Mouse (Mus musculus) spleen, adult 2 months (tissue): ENCODE measurements around the gene Rbp1. TPM values are rescaled to one million over a fixed set of nuclear protein-coding genes. Genes with fewer than 3 reads are reported as not detected.

Experiments used
- DNase-seq, 2 experiments: peaks; one replicate each; pipeline versions ENCODE4 v3.0.0 to v3.0.0-alpha.2; 2012 to 2021; ENCODE audit warnings: low spot score in 2 of 2, low read depth in 1 of 2
- H3K27ac ChIP-seq: fragments of 200-500 bp; 2 replicates; pipeline ENCODE4 v1.5.1; 2012; ENCODE audit warnings: low read length, inconsistent platforms; ENCODE audit not compliant: insufficient read depth
- H3K27me3 ChIP-seq: fragments of 200-500 bp; 2 replicates; pipeline ENCODE4 v1.6.1; 2012; ENCODE audit warnings: mild to moderate bottlenecking, moderate library complexity, low read length, inconsistent platforms; ENCODE audit not compliant: control insufficient read depth, insufficient read depth
- H3K36me3 ChIP-seq: fragments of 200-500 bp; 2 replicates; pipeline ENCODE4 v1.6.1; 2012; ENCODE audit warnings: mild to moderate bottlenecking, low read length, inconsistent platforms; ENCODE audit not compliant: control insufficient read depth, insufficient read depth
- H3K4me1 ChIP-seq: fragments of 200-500 bp; 2 replicates; pipeline ENCODE4 v1.6.1; 2011; ENCODE audit warnings: inconsistent platforms; ENCODE audit not compliant: control insufficient read depth, insufficient read depth, insufficient read length
- H3K4me3 ChIP-seq: fragments of 200-500 bp; 2 replicates; pipeline ENCODE4 v1.5.1; 2011; ENCODE audit warnings: mild to moderate bottlenecking, inconsistent platforms; ENCODE audit not compliant: insufficient read depth, insufficient read length; ENCODE audit errors: extremely low read depth
- CTCF ChIP-seq: fragments of 200-500 bp; IDR thresholded peaks from 2 replicates; pipeline ENCODE4 v1.5.1; 2011; ENCODE audit warnings: mild to moderate bottlenecking, inconsistent platforms; ENCODE audit not compliant: insufficient read depth, insufficient read length, insufficient replicate concordance; ENCODE audit errors: extremely low read depth
- POLR2A ChIP-seq: fragments of 200-500 bp; IDR thresholded peaks from 2 replicates; pipeline ENCODE4 v1.6.1; 2011; ENCODE audit warnings: low read depth, low read length, inconsistent platforms
- WGBS: fragments of 180-500 bp; shearing (Covaris S2); methylation state at CpG from one replicate; pipeline ENCODE4 v1.1.7; 2018; 5-methylcytosine and 5-hydroxymethylcytosine counted together
- polyA plus RNA-seq: library from polyadenylated mRNA; depleted of rRNA; stranded (reverse); fragments of >200 nt; gene quantifications from 2 replicates; pipeline ENCODE4 v1.2.3, GENCODE M21; 2012

The Rbp1 gene
- polyA plus RNA-seq, 1 experiment, result 0.72 TPM

DNA sequence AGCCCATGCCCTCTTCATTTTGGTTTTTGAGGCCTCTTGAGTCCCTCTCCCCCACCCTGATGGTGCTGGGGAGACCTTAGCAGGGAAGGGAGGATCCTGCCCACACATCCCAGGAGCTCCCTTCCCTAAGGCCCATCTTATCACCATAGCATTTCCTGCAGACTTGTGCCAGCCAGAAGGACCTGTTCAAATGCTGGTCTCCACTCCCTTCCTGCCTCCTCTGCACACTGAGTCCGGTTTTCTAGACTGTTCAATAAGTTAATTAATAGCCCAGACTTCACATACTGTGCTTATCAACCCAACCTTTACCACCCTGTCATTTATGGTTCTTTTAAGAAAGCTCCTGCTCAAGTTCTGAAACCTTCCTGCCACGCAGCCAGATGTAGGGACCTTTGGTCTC, 43.9 kb downstream of the Rbp1 start:
- Histone ChIP-seq H3K27me3 (no peaks in the 10 kb centered on the region), H3K27ac (no peak overlapping the region), H3K4me3 (no peak overlapping the region), H3K4me1 (no peaks in the 10 kb centered on the region), H3K36me3 (no peaks in the 10 kb centered on the region)
- 72% methylated on average over 2 of the region's 2 CpGs for WGBS
- TF ChIP-seq CTCF (no peak), POLR2A (no peak)
- no peak for DNase-seq

DNA sequence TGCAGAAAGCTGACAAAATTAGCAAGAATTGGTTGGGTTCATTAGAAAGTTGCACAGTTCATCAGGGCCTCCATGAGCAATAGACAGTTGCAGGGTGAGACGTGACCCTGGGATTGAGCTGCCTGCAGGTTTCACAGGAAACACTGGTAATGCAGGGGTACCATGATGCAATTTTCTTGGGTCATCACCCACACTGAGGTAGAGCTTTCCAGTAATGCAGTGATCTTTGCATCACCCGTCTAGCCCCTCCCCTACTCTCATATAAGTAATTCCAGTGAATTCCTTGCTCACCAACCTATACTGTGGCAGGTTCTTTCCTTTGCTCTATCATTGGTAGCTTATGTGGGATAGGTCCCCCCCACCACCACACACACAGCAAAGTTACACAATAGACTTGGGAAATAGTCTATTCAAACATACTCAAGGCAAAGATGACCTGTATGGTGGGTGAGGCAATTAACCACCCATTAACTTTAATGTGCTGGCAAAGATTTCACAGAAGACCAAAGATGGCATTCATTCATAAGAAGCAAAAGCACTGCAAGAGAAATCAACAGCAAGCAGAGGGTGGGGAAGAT, 57.5 kb downstream of the Rbp1 start:
- Histone ChIP-seq H3K4me3 (no peak overlapping the region), H3K4me1 (no peaks in the 10 kb centered on the region), H3K36me3 (no peaks in the 10 kb centered on the region), H3K27me3 (no peaks in the 10 kb centered on the region), H3K27ac (no peak overlapping the region)
- no peak for DNase-seq
- TF ChIP-seq CTCF (no peak), POLR2A (no peak)
- WGBS, result 87% methylated on average over 2 of the region's 2 CpGs

DNA sequence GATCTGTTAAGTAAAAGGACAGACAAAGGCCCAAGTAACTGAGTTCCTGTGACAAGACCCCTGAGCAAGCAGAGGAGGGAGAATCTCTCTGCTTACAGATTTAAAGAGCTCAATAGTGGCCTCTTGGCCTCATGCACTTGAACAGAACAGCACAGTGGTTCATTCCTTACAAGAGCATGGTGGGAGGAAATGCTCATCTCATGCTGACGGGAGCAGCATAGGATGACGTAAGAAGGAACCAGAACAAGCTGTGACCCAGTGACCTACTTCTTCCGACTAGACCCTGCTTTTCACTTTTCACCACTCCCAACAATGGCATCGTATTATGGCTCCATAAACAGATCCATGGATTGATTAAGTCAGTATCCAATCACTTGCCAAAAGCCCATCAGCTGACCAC, 59.5 kb downstream of the Rbp1 start:
- Histone ChIP-seq H3K4me1 (no peaks in the 10 kb centered on the region), H3K27me3 (no peaks in the 10 kb centered on the region), H3K4me3 (no peak overlapping the region), H3K36me3 (no peaks in the 10 kb centered on the region), H3K27ac (no peak overlapping the region)
- no peak for DNase-seq
- no peak for TF ChIP-seq CTCF
- TF ChIP-seq POLR2A, result no peak
- WGBS, result 73% methylated on average over 4 of the region's 4 CpGs

DNA sequence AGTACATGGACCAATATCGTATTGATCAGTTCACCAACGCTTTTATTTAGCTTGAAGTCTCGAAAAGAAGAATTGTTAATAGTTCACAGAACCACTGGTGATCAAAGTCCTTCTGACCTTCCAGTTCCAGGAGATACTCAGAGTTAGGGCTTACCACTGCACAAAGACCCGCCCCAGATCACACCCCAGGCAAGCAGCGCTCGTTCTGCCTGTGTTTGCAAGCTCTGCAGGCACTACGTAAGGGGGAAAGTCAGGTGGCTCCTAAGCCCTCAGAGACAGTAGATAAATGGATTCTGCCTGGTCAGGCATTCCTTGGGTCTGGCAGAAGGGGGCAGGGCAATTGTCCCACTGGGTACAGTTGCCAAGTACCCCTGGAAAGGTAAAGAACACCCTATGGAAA, 62.3 kb downstream of the Rbp1 start:
- DNase-seq, result no peak
- TF ChIP-seq CTCF, result no peak
- no peak for TF ChIP-seq POLR2A
- H3K27ac ChIP-seq, result no peak overlapping the region
- H3K36me3 ChIP-seq, result no peaks in the 10 kb centered on the region
- H3K4me3 ChIP-seq, result no peak overlapping the region
- 90% methylated on average over 7 of the region's 7 CpGs for WGBS
- H3K27me3 ChIP-seq, result no peaks in the 10 kb centered on the region
- no peaks in the 10 kb centered on the region for H3K4me1 ChIP-seq

GRCm38 (mm10) chr9:98485815-98486214, 63.1 kb downstream of the Rbp1 start, which contains the start of gene Rbp2:
Rbp2 (plus strand) TSS chr9:98486115.
- Histone ChIP-seq H3K4me3 (no peak within 1 kb of the TSS), H3K27ac (no peak within 1 kb of the TSS), H3K27me3 (no peaks in the 10 kb centered on the region), H3K4me1 (no peaks in the 10 kb centered on the region), H3K36me3 (no peaks in the 10 kb centered on the region)
- 83% methylated on average over 3 of the region's 3 CpGs for WGBS
- DNase-seq, result no peak
- TF ChIP-seq POLR2A (no peak), CTCF (no peak)

DNA sequence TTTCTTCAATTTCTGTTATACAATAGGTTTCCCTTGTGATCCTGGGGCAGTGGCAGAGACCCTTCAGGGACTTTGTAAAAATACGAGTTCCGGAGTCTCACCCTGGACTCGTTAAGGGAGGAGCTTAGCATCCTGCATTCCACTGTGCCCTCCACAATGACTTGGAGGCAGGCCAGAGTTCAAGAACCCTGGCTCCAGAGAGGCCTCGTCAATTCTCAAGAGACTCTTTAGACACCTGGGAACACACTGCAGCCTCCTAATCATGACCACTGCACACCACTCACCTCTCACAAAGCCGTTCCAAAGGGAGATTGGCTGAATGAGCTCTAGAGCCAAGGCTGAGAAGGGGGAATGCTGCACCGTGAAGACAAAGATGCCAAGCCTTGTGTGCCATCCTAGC, 64.5 kb downstream of the Rbp1 start:
- DNase-seq, result no peak

GRCm38 (mm10) chr9:98489532-98489931, 66.8 kb downstream of the Rbp1 start:
- H3K27ac ChIP-seq, result no peak overlapping the region
- TF ChIP-seq CTCF, result no peak
- no peak for TF ChIP-seq POLR2A
- no peak overlapping the region for H3K4me3 ChIP-seq
- H3K27me3 ChIP-seq, result no peaks in the 10 kb centered on the region
- H3K36me3 ChIP-seq, result no peaks in the 10 kb centered on the region
- no peak for DNase-seq
- H3K4me1 ChIP-seq, result no peaks in the 10 kb centered on the region
- WGBS, result 12% methylated on average over 4 of the region's 4 CpGs

More for the DNA sequence above, 64.5 kb downstream of the Rbp1 start:
- H3K4me1 ChIP-seq, result no peaks in the 10 kb centered on the region
- no peaks in the 10 kb centered on the region for H3K36me3 ChIP-seq
- 77% methylated on average over 6 of the region's 6 CpGs for WGBS
- no peak for TF ChIP-seq CTCF
- TF ChIP-seq POLR2A, result no peak
- no peaks in the 10 kb centered on the region for H3K27me3 ChIP-seq
- no peak overlapping the region for H3K4me3 ChIP-seq
- no peak overlapping the region for H3K27ac ChIP-seq
